Mouse (Mus musculus): ENCODE data around the gene Tmem130. TPM values are rescaled to one million over a fixed set of nuclear protein-coding genes. Genes with fewer than 3 reads are reported as not detected.
"Not testable (repeated sequence)": the region's sequence is repeated elsewhere in the genome, so short reads cannot be mapped to it uniquely, and the experiment has no call there.

Gene Tmem130
- 10 to 100 TPM; 33.3 to 37.7 TPM for total RNA-seq (2021)
- long read RNA-seq, experiment 1, transcript Tmem130-201 (8 exons, 2,805 nt), result major isoform, 48 of 56 reads
- long read RNA-seq, experiment 1, partial matches to known transcripts, result 8 of 56 reads
- long read RNA-seq, experiment 1, other reads (novel, unspliced or antisense), result 0 of 56 reads
- long read RNA-seq, experiment 2, transcript Tmem130-201 (8 exons, 2,805 nt), result major isoform, 33 of 61 reads
- long read RNA-seq, experiment 2, partial matches to known transcripts, result 27 of 61 reads
- long read RNA-seq, experiment 2, other reads (novel, unspliced or antisense), result 1 of 61 reads

DNA sequence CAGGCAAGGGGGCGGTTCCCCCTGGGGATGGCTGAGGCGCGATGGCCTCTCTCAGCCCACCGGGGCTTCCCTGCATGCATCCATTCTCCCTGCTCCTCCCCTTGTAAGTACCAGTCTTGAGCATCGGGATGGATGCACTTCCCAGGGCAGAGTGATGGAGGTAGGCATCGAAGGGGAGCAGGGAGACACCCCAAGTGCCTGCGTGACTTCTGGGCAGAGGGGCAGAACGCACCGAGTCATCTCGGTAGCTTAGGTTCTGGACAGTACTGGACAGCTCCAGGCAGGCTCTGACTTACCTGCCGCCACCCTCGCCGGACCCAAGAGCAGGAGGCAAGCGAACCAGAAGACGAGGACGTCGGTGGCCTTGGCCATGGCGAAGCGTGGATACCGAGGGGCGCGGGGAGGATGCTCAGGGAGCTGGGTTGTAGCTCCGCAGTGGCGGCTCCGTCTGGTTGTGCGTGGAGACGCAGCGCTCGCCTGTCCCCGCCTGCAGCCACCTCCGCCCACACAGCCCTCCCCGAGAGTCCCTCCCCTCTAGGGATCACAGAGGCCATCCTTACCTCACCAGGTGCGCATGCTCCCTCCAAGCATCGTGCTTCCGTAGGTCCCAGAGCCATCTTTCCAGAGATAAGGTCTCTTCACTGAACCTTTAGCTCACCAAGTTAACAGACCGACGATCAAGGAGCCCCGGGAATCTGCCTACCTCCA is at the start of gene Tmem130:
Tmem130 (minus strand) TSS at position 658 of the 708 bp plus-strand sequence.
- peak; percentile 36 to 44 for DNase-seq (ENCODE audit: low spot score in 2 of 2)

DNA sequence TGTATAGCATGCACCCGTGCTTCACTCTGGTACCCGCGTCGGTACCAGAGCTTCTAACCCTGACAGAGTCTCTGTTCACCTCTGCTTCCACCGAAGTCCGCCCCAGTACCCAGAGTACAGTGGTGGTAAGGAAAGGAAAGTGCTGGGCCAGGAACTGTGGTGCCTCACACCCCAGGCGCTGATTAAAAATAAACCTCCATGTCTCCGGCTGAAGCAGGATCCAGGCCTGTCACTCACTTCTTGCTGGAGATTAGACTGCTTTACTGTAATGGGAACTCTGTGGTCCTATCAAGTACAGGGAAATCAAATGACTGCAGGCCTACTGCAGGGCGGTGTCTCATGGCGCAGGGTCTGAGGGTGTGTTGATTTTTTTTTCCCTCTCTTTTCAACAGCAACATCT is 45.3 kb upstream of the Tmem130 start:
- no peak for DNase-seq (ENCODE audit: low spot score in 2 of 2)

DNA sequence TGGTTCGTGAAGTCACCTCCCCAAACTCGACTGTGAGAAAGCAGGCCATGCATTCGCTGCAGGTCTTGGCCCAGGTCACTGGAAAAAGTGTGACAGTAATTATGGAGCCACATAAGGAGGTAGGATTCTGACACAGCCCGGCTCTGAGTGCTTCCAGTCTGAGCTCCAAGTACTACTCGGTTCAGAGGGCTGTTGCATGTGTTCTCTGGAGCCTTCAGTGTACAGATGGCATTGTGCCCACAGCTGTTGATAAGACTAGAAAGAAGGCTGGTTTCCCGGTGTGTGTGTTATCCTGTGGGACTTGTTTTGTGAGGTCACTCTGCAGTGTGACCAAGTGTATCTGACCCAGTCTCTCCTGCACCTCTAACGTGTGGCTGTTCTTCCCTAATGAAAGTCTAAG is 42.6 kb upstream of the Tmem130 start:
- DNase-seq (ENCODE audit: low spot score in 2 of 2), result no peak

DNA sequence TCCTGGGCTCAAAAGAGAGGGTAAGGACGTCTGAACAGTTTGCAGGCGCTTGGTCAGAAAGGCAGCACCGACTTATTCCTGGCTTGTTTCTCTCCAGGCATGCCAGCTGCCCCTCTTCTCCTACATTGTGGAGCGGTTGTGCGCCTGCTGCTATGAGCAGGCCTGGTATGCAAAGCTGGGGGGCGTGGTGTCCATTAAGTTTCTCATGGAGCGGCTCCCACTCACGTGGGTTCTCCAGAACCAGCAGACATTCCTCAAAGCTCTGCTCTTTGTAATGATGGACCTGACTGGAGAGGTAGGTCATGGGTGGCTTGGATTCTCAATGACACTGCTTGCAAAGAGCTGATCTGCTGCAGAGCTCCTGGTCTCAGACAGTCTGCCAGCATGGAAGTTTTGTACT is 41.4 kb upstream of the Tmem130 start:
- DNase-seq (ENCODE audit: low spot score in 2 of 2), result no peak

DNA sequence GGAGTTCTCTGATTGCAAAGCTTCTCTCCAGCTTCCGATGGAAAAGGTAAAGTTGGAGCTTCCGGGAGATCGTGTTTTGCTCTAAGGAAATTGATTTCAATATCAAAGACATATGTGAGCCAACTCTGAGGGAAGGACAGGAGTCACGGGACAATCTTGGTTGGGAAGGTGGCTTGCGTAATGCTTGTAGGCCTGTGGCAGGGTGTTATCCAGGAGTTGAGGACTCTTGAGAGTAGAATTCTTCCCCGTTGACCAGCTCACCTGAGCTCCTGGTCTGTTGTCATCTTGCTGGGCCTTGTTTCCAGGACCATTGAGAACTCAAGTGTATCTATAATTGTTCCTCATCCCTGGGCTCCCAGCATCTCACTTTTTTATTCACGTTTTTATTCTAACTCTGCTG is 35.5 kb upstream of the Tmem130 start:
- no peak for DNase-seq (ENCODE audit: low spot score in 2 of 2)

DNA sequence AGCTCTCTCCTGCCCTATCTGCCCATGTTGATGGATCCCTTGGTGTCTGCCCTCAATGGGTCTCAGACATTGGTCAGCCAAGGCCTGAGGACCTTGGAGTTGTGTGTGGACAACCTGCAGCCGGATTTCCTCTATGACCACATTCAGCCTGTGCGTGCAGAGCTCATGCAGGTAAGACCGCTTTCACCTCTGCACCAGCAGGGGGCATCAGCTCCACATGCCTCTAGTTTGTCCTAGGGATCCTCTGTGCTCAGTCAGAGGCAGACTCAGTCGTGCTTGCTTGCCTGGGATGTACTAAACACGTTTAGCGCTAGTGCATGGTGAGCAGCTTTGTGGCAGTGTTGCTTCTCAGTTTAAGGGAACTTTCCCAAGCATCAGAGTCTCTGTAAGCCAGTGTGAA is 33.1 kb upstream of the Tmem130 start:
- DNase-seq (ENCODE audit: low spot score in 2 of 2), result no peak

DNA sequence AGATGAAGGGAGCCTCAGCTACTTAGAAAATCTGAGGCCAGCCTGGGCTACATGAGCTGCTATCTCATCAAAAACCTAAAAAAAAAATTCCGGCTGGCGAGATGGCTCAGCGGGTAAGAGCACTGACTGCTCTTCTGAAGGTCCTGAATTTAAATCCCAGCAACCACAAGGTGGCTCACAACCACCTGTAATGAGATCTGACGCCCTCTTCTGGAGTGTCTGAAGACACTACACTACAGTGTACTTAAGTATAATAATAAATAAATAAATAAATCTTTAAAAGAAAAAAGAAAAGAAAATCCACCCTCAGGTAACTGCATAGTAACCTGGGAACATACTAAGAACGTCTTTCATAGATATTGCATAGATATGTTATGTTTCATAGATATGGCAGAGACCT is 31.8 kb upstream of the Tmem130 start:
- no peak for DNase-seq (ENCODE audit: low spot score in 2 of 2)

DNA sequence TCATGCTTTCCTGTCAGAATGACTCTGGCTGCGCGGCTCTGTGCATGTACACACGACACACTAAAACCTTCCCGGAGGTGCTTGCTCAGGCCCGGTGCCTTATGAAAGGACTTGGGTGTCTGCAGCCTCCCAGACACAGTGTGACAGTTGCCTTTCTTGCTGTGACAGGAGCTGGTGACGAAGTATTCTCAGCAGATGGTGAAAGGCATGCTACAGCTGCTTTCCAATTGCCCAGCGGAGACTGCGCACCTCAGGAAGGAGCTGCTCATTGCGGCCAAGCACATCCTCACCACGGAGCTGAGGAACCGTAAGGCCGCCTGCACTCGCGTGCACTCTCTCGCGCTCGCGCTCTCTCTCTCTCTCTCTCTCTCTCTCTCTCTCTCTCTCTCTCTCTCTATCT is 24.8 kb upstream of the Tmem130 start:
- no peak for DNase-seq (ENCODE audit: low spot score in 2 of 2)

DNA sequence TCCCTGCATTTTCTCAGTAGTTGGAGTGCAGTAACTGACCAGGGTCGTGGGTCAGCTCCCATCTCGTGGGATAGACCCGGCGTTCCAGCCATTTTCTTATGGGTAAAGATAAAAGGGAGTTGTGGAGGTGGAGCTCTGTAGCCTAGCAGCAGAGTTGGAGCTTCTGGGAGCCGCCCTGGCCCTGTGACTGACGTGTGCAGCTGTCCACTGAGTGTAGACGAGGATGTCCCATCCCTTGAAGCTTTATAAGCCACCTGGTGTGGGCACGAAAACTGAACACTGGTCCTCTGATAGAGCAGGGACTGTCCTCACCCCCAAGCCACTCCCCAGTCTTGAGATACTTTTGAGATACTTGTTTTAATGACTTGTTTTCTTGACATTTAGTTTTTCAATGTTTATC is 19.0 kb upstream of the Tmem130 start:
- DNase-seq (ENCODE audit: low spot score in 2 of 2), result no peak

DNA sequence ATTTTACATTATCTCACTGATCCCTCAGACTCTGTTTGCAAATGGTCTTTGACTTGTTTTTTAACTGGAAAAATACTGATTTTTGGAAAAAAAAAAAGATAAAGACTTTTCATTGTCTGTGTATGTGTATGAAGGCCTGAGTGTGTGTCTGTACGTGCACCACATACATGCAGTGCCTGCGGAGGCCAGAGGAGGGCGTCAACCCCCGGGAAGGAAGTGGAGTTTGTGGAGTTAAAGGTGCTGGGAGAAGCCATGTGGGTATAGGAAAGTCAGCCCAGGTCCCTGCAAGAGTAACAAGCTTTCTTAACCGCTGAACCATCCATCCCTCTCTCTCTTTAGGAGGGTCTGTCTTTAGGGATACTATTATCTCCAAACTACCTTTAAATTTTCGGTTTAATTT is 11.6 kb upstream of the Tmem130 start:
- DNase-seq (ENCODE audit: low spot score in 2 of 2), result no peak

DNA sequence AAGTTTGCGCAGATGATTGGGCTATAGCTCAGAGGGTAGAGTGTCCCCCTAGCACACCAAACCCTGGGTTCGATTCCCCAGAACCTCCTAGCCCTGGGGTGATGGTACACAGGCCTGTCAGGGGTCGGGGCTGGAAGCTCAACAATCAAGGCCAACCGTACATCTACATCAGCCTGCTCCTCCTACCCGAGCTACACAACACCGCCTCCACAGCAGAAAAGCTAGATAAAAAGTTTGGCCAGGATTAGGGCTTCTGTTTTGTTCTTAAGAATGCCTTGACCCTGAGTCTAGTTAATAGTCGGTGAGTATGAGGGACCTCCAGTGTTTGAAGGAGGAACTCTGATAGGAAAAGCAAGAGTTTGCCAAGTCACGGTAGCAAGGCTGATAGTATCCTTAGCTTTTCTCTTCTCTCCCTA is 7.5 kb upstream of the Tmem130 start:
- no peak for DNase-seq (ENCODE audit: low spot score in 2 of 2)

DNA sequence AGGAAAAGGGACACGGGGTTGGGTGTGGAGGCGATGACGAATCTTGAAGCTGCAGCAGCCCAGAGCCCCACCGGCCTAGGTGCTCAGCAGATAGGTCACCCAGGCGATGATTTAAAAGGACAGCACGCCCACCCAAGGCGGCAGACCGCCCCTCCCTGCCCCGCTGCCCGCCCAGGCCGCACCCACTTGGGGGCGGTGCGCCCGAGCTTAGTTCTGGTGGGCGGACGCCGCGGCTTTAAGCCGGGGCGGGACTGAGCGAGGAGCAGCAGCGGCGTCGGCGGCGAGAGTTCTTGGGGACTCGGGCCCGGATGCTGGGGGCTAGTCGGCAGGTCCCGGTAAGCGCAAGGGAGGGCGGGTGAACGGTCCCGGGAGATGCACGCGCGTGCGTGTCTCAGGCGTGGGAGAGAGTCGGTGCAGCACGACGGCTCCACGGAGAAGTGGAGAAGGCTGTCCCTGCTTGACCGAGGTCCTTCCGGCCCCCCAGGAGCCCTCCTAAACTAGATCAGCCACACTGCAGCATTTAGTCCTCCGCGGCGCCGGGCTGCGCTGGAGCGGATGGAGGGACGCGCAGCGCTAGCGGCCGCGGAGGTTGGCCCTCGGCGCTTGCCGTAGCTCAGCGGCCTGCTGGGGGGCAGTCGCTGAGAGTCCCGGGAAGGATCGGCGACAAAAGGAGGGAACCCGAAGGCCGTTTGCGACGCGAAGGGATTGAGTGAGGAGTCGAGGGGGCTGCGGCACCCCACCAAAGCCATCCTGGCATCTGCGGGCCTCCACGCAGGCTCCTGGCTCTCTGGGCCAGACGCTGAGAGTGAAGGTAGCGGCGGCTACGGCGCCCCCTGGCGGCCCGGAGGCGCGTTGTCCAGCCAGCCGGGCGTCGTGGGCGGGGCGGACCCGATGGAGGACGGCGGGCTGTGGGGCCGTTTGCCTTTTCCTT is 6.6 kb upstream of the Tmem130 start:
- DNase-seq (ENCODE audit: low spot score in 2 of 2), result peak; percentile 90 to 94

DNA sequence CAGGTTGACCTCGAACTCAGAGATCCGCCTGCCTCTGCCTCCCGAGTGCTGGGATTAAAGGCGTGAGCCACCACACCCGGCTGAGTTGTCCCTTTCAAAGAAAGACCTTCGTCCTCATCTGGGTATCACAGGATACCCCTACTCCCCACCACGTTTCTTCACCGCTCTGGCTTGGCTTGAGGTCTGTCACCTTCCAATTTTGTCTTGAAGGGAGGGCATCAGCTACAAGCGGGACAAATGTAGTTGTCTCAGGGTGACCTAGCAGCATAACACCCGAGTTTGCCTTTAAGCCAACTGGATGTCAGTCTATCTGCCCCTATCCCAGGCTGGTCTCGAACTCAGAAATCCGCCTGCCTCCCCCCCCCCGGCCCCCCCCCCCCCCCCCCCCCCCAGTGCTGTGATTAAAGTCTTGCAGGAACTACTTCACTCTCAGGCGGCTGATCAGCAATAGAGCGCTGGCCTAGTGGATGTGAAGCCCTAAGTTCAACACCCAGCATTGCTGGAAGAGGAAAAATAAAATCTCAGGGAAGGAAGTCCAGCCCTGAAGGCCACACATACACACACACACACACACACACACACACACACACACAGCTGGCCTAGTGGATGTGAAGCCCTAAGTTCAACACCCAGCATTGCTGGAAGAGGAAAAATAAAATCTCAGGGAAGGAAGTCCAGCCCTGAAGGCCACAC is 5.6 kb upstream of the Tmem130 start, which contains the start of gene Trrap:
Trrap (plus strand) TSS at position 627 of the 693 bp plus-strand sequence.
- not testable (repeated sequence) for DNase-seq (ENCODE audit: low spot score in 2 of 2)

DNA sequence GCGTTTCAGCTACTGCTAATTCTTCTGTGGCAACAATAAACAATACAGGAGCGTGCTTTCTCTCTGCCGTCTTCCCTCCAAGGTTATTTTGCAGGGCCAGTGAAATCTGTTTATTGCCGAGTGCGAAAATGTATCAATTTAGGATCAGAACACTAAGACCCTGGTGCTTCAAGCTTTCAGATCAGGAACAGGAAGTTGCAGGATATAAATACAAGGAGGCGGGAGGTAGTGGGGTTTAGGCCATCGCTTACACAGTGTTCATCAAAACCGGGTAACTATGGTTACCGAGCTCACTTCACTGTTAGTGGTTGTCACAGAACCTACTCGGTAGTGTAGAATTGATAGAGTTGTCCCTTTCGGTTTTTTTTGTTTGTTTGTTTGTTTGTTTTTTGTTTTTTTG is 5.0 kb upstream of the Tmem130 start:
- DNase-seq (ENCODE audit: low spot score in 2 of 2), result no peak

DNA sequence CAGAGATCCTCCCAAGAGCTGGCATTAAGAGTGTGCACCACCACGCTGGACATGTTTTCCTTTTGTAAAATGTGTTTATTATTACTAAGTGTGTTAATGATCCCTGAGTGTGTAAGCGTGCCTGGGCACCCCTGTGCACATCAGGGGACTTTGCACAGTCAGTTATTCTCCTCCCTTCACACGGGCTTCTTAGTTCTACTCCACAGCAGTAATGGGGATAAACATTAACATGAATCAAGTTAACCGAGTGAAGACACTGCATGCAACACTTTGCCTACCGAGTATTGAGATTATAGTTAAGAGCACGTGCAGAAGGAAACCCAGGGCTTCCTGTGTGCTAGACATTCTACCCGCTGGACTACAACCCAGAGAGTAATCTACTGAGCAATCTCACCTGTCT is 4.4 kb upstream of the Tmem130 start:
- no peak for DNase-seq (ENCODE audit: low spot score in 2 of 2)

DNA sequence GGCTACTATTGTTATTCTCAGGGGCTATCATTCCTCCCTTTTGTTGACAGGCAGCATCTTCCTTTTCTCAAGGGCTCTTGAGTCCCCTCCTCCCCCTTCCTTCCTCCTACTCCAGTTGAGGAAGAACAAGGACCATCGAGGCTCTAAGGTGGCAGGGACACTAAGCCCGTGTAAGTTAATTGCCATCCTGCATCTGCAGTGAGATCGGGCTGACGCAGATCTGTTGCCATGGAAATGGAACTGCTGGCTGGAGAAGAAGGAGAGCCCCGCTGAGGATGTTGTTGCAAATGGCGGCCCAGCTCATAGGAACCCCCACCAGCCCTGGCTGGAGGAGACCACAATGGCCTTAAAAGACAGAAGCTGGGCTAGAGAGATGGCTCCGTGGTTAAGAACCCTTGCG is 3.2 kb downstream of the Tmem130 start:
- DNase-seq (ENCODE audit: low spot score in 2 of 2), result no peak

DNA sequence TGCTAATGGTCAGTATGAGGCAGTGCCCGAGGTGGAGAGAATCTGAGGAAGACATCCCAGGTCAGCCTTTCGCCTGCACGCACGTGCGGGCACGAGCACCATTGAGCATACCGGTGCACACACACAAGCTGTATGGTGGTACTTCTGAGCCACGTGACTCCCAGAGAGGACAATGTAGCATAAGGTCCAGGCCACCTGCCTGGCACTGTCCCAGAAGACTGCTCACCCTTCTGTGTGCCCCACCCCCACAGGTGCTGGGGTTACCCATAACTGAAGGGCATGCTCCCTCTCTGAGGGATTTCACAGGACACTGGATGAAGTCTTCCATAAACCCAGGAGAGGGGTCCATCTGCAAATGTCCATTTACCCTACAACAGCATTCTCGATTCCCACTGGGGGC is 4.2 kb downstream of the Tmem130 start:
- no peak for DNase-seq (ENCODE audit: low spot score in 2 of 2)

DNA sequence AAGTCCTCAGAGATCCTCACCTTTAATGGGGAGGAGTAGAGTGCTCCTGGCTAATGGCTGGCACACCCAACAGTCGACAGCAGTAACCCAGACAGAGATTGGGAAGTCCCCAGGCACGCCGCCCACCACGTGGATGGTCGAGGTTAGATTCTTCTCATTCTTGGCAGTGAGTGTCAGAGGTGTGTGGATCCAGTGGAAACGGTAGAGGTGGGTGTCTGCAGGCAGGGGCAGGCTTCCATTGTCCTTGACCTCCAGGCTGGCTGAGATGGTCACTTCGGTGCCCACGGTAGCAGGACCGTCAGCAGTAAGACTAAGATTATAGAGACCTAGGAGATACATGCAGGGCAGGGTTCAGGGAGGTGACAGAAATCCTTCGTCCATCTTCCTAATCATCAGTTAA is 6.4 kb downstream of the Tmem130 start:
- no peak for DNase-seq (ENCODE audit: low spot score in 2 of 2)

DNA sequence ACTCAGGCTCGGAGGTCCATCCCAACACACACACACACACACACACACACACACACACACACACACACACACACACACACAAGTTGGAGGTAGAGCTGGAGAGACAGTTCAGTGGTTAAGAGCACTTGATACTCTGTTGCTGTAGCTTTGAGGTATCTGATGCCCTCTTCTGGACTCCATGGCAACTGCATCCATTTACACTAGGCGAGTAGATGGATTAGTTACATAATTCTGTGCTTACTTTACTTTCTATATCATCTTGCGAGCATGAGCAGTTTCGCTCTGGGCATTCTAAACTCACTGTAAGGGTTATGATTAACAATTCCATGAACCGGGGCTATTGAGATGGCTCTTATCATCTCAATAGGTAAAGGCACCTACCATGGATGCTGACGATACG is 8.6 kb downstream of the Tmem130 start:
- peak in 1 of 2 experiments; percentile 36 for DNase-seq (ENCODE audit: low spot score in 2 of 2)

DNA sequence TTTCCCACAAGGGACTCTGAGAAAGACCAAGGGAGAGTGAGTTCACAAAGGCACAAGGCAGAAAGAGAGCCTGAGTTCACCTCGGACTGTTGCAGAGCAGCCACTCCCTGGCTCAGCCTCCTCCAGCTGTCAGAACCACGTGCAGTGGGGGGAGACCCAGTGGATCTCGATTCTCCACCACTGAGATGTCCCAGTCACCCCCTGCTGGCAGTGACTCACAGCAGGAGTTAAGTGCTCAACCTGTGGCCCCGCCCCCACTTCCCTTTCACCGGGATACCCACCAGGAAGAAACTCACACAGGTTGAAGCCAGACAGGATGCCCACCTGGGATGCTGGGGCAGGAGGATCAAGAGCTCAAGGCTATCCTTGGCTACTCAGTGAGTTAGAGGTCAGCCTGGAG is 9.2 kb downstream of the Tmem130 start:
- DNase-seq (ENCODE audit: low spot score in 2 of 2), result no peak

DNA sequence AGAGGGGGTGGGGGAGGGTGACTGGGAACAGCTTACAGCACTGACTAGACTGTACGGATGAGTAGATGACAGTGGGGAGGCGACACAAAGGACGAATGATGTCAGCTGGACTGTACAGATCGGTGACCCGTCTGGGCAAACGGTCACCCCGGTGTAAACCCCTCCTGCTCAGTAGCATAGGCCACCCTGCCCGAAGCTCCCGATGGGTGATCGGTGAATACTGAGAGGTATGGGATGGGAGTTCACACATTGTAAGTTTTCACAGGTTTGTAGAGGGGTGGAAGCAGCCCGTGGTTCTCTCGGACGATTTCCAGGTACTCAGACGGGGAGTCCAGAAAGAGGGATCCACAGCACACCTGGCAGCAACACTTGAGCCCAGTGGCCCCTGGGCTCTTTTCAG is 24.5 kb downstream of the Tmem130 start:
- DNase-seq (ENCODE audit: low spot score in 2 of 2), result no peak

Measured in adrenal gland, adult 18-20 months (tissue).